Mouse (Mus musculus): ENCODE measurements around the gene F7.
"Not testable (repeated sequence)": the region's sequence is repeated elsewhere in the genome, so short reads cannot be mapped to it uniquely, and the experiment has no call there.

F7 gene

DNA sequence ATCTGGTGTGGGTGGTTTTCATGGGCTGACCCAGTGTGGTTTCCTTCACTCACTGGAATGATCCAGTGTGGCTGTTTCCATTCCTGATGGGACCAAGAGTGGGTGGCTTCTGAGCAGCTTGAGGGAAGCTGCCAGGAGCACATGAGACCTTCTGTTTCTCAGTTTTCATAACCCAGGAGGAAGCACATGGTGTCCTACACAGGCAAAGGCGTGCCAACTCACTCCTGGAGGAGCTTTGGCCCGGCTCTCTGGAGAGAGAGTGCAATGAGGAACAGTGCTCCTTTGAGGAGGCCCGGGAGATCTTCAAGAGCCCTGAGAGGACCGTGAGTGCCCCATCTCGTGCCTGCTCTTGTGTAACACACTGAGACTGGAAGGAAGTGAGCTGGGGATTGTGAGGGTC lies 2.6 kb downstream of the F7 start:
- DNase-seq (ENCODE audit: low spot score in 2 of 2) = no peak

DNA sequence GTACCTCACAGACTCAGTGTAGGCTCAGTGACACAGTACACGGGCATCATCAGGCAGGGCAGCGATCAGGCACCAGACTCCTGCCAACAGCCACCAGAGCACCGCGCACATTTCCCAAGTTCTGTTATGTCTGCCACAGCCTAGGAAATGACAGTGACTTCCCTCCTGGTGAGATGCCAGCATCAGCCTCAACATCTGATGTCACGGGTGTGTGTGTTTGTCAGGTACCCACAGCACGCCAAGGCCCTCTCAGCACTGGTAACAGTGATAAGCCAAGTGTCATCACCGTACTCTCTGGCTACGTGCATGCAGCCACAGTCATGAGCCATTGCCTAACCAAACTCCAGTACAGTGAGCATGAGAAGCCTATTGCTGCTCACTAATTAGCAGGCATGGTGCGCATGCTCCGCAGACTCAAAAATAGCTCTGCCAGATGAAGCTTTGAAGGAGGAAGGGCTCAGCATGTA lies 10.5 kb downstream of the F7 start:
- no peak for DNase-seq (ENCODE audit: low spot score in 2 of 2)

DNA sequence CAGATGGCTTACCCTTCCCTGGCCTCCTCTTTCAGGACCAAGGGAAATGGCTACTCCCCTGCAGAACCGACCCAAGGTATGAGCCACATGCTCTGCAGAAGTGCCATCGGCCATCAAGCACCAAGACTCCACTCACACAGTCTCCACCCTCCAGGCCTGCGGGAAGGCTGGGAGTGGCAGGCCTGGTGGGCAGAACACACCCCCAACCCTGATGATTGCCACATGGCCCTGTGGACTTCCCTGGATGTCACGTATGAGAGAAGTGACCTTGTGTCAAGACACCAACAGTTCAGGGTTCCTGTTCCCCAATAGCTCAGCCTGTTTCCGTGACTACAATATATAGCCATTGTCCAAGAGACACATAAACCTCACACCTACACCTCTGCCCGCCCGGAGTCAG lies 11.2 kb downstream of the F7 start, which contains the start of gene F10:
Gene F10, plus strand, starts transcription at position 294 of the 400 bp plus-strand sequence.
- DNase-seq (ENCODE audit: low spot score in 2 of 2) = no peak

DNA sequence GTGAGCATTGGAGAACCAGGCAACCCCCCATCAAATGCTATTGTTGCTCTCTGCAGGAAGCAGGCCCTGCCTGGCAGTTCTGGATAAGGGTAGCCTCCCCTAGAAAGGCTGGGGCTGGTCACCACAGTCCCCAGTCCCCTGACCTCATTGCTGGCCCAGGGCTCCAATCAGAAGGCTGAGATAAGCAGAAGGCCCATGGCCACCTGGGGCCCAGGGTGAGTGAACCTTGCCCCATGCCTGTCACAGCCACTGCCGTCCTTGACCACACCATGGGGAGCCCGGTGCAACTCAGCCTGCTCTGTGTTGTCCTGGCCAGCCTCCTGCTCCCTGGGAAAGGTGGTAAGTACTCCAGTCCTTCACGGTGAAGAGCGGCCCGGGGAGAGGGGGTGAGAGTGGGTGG lies 11.7 kb downstream of the F7 start:
- DNase-seq (ENCODE audit: low spot score in 2 of 2) = no peak

DNA sequence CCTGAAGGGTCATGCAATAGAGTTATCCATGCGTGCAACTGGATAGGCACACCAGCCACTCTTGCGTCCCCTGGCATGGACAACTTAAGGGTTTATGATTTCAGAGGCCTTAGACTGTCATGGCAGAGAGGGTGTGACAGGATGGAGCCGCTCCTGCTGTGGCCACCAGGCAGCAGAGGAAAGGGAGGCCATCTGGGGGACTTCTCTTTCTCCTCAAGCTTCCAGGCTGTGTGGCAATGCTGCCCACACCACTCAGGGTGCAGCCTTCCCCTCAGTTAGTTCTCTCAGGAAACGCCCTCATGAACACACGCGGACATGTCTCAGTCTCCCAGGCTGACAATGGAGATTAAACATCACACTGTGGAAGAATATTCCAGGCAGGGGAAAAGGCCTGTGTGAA lies 13.2 kb downstream of the F7 start:
- no peak for DNase-seq (ENCODE audit: low spot score in 2 of 2)

DNA sequence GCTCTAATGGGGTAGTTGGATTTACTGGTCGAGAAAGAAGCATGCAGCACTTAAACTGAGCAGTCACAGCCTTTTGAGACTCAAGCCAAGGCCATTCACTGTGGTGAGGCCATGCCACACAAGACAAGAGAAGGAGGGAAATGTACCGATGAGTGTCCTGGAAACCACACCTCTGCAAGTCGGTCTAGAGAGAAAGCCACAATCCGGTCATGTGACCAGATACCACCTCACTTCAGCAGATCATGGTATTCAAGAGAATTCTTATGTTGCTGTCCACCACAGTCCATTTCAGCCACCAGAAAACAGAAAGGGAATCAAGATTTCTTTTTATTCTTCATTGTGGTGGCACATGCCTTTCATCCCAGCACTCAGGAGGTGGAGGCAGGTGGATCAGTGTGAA lies 15.6 kb downstream of the F7 start:
- DNase-seq (ENCODE audit: low spot score in 2 of 2) = no peak

DNA sequence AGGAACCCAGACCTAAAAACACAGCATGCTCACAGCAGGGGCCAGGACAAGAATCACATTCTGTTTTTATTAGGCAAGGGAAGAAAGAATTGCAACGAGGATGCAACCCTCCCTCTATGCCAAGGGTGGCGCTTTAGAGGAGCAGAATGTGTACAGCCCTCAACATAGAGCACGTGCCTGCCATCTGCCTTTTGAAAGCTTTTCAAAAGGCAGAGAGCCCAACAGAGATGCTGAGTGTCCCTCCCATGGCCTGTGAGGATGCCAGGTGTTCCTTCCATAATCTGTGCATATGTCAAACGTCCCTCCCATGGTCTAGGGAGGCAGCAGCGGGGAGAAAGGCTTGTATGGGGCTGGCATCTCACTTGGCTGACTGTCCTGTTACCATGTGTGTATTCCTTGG lies 21.8 kb downstream of the F7 start:
- no peak for DNase-seq (ENCODE audit: low spot score in 2 of 2)

DNA sequence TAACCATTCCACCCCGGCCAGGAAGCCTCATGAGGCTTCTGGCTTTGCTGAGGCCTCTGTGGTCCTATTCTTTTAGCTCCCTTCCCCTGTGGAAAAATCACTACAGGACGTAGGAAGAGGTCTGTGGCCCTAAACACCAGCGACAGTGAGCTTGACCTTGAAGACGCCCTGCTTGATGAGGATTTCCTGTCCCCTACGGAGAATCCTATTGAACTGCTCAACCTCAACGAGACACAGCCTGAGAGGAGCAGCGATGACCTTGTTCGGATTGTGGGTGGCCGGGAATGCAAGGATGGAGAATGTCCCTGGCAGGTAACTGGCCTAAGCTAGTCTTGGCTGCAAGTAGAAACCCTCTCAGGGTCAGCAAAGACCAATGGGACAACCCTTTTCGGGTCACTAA lies 24.7 kb downstream of the F7 start:
- no peak for DNase-seq (ENCODE audit: low spot score in 2 of 2)

DNA sequence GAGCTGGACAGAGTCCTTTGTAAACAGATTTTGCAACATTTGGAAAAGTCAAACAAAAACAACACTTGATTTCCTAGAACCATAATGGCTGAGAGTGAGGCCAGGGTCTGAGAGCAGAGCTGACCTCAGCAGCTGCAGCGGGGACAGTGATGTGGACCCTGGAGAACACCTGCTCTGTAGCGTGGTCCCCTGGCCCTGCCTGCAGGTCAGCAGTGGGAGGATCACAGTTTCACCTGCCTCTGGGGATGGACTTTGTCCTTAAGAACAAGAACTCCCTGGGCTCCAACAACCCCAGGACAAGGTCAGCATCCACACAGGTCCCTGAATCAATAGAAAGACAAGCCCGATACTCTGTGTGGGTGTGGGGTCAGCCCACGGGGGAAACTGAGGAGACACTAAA lies 31.5 kb downstream of the F7 start:
- DNase-seq (ENCODE audit: low spot score in 2 of 2) = no peak

DNA sequence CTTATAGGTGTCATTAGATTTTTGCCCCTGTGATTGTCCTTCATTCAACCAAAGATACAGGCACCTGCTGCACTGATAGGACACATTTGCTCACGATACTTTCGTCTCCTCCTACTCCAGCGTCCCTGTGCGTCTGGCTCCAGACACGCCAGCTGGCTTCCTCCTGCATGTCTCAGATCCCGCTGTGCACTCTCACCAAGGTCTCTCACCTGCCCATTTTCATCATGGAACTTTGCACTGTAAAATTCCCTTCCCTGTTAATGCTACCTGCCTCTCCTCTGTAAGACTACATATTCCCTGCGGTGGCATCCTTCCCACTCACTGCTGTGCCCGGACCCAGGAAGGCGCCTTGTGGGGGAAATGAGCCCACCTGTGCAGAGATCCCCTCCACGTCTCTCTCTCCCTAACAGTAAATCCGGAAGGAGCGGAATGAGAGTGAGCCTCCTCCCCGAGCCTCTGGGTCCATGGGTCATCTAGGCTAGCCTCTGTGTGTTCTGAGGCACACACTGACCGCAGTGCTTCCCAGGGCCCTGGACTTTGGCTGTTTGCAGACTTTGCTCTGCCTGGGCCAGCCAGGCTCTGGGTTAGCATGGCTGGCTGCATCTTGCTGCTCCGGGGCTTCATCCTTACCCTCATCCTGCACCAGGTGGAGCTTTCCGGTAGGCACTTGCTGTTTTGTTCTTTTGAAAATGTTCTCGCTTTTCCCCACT lies 34.8 kb downstream of the F7 start, which contains the start of gene Proz:
Gene Proz, plus strand, starts transcription at position 474 of the 710 bp plus-strand sequence.
- no peak for DNase-seq (ENCODE audit: low spot score in 2 of 2)

DNA sequence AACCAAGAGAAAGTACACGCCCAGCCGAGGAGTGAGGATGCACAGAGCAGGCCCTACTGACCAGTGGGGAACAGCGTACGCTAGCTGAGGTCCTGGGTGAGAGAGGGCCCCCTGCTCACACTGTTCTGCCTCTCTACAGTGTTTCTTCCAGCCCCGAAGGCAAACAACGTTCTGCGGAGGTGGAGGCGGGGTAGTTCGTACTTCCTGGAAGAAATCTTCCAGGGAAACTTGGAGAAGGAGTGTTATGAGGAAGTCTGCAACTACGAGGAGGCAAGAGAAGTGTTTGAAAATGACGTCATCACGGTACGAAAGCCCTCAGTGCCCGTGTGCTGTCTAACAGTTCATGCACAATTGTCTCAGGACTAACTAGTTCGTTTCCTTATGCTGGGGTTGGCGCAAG lies 37.3 kb downstream of the F7 start:
- no peak for DNase-seq (ENCODE audit: low spot score in 2 of 2)

DNA sequence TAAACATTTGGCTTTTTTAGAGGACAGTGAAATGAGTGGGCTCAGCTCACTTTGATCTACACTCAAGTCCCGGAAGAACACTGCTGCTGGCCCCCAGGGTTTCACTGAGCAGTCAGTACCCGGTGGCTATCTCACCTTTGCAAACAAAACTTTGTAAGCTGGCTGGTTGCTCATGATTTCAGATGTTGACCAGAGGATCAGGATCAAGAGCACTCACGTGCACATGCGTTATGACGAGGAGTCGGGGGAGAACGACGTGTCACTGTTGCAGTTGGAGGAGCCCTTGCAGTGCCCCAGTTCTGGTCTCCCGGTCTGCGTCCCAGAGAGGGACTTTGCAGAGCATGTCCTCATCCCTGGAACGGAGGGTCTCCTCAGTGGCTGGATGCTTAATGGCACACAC lies 47.4 kb downstream of the F7 start:
- no peak for DNase-seq (ENCODE audit: low spot score in 2 of 2)

DNA sequence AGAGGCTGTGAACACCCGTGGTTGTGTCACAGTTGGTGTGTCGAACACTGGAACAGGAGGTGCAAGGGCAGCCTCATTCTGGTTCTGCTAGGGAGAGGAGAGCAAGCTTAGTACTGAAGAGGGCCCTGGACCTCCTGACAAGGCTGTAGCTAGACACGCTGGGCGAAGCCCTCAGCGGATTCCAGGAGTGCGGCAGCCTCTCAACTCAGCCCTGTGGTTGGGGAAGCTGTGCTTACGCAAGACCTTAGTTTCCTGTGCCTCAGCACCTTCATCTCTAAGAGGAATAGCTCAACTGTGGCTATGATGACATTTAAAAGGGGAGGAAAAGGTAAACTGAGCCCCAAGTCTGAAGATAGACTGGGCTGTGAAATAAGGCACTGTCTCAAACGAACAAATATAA lies 49.2 kb downstream of the F7 start:
- DNase-seq (ENCODE audit: low spot score in 2 of 2) = no peak

DNA sequence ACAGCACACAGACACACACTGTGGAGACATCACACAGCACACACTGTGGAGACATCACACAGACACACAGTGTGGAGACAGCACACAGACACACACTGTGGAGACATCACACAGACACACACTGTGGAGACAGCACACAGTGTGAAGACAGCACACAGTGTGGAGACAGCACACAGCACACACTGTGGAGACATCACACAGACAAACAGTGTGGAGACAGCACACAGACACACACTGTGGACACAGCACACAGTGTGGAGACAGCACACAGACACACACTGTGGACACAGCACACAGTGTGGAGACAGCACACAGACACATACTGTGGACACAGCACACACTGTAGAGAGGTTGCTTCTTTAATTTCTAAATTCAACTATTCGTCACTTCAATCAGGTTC lies 49.7 kb downstream of the F7 start:
- not testable (repeated sequence) for DNase-seq (ENCODE audit: low spot score in 2 of 2)

DNA sequence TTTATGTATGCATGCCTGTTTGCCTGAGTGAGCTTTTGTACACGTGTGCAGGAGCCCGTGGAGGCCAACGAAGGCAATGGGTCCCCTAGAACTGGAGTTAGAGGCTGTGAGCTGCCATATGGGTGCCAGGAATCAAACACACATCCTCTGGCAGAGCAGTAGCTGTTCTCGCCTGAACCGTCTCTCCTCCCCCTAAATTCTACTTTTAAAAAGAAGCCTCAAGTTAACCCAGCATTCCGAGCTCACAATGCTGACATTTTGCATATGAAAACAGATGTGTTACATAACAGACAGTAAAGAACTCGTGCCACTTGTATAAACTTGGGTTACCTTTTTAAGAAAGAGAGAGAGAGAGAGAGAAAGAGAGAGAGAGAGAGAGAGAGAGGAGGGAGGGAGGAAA lies 51.7 kb downstream of the F7 start:
- no peak for DNase-seq (ENCODE audit: low spot score in 2 of 2)
